ENCODE assay signal across 8 mouse cellular contexts in the genomic region with DNA sequence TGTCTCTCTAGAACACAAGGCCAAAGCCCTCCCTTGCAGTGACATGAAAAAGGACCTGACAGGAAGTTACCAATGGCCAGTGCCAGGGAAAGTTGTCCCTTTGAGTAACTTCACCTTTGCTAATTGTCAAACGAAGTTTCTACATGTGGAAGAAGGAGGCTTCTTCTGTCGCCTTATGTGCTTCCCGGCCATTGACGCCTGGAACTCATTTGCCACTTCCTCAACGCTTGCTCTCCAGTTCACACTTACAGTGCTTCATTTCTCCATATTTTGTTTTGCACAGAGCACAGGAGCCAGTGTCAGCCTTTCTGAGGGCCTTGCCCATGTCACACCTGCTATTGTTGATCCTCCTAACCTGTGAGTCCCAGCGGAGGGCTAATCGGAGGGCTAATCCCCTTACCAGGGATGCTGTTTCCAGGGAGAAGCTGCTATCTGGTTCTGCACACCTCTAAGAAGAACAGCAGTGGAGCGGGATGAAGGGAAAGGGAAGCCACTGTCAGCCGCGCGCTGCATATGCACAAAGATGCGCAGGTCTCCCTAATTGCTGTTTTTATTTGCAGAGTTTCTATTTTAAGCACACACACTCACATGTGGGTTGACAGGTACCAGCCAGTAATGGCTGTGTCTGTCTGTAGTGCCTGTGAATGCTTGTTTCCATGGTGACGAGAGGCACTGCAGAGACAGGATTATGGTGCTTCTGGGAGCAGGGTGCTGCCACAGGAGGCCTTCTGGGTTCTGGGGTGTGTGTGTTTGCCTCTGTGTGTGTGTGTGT.
DNase-seq lines count a peak whose midpoint lies in the region; ATAC-seq and TF ChIP-seq lines count a peak whose summit lies in the region.

No protein-coding gene starts in this region.

- H3K4me3 ChIP-seq in hindbrain, embryonic 14.5 days (replicated peaks; ENCODE audit: low read length), result no peak overlapping the region
- H3K4me3 ChIP-seq in midbrain, embryonic 15.5 days, result no peak overlapping the region
- H3K4me3 ChIP-seq in intestine, postnatal 0 days (ENCODE audit: low read depth, low read length), result no peak overlapping the region
- no peak overlapping the region for H3K4me3 ChIP-seq in heart, embryonic 11.5 days (ENCODE audit: low read depth, low read length)

- peak overlapping the region; percentile 2; the same call in 1 of the 2 replicates for H3K4me2 ChIP-seq in hindbrain, embryonic 14.5 days (replicated peaks)
- peak overlapping the region; percentile 26 for H3K4me2 ChIP-seq in midbrain, embryonic 15.5 days
- H3K4me2 ChIP-seq in intestine, postnatal 0 days (replicated peaks; ENCODE audit: low read depth), result no peak overlapping the region
- no peak overlapping the region for H3K4me2 ChIP-seq in heart, embryonic 11.5 days

- peak; percentile 8 for DNase-seq in ES-CJ7 (ENCODE audit: low read depth, low spot score)
- peak; percentile 64 for DNase-seq in embryo, embryonic 11 days
- peak; percentile 66 for DNase-seq in hindbrain, embryonic 14.5 days (ENCODE audit: low spot score)
- no peak for DNase-seq in cerebellum, adult 11-12 months

- peak; percentile 74 for ATAC-seq in hindbrain, embryonic 14.5 days (ENCODE audit: low FRiP score)
- peak; percentile 88 for ATAC-seq in midbrain, embryonic 15.5 days (replicated peaks)
- ATAC-seq in CD4-positive, CD25-positive, alpha-beta regulatory T cell, adult 4 months, result no peak
- ATAC-seq in intestine, postnatal 0 days, result no peak
- no peak for ATAC-seq in heart, embryonic 11.5 days (replicated peaks; ENCODE audit: insufficient number of reproducible peaks, low FRiP score, low TSS enrichment)

- no peaks in the 10 kb centered on the region for H3K27me3 ChIP-seq in hindbrain, embryonic 14.5 days (ENCODE audit: control insufficient read depth, insufficient read depth, low read length)
- no peaks in the 10 kb centered on the region for H3K27me3 ChIP-seq in midbrain, embryonic 15.5 days (replicated peaks)
- no peaks in the 10 kb centered on the region for H3K27me3 ChIP-seq in intestine, postnatal 0 days (replicated peaks; ENCODE audit: control insufficient read depth, insufficient read depth, low read length)
- no peaks in the 10 kb centered on the region for H3K27me3 ChIP-seq in heart, embryonic 11.5 days (ENCODE audit: control insufficient read depth, insufficient read depth, low read length)

- TF ChIP-seq CTCF in intestine, postnatal 0 days (IDR thresholded peaks at IDR 0.05; ENCODE audit: low read depth), result no peak

- peak overlapping the region; percentile 85 for H3K27ac ChIP-seq in hindbrain, embryonic 14.5 days
- peak overlapping the region; percentile 93 for H3K27ac ChIP-seq in midbrain, embryonic 15.5 days
- no peak overlapping the region for H3K27ac ChIP-seq in intestine, postnatal 0 days (ENCODE audit: low read depth, low read length)
- no peak overlapping the region for H3K27ac ChIP-seq in heart, embryonic 11.5 days (ENCODE audit: low read depth, low read length)

- H3K9ac ChIP-seq in hindbrain, embryonic 14.5 days, result peak overlapping the region; percentile 6; the same call in 1 of the 2 replicates
- H3K9ac ChIP-seq in midbrain, embryonic 15.5 days, result 0 out of 2 replicates have a peak overlapping the region, but pooled peaks have one; percentile 24
- H3K9ac ChIP-seq in intestine, postnatal 0 days (ENCODE audit: low read depth, low read length), result no peak overlapping the region
- no peak overlapping the region for H3K9ac ChIP-seq in heart, embryonic 11.5 days (ENCODE audit: low read depth, low read length)

- H3K9me3 ChIP-seq in hindbrain, embryonic 14.5 days (ENCODE audit: control insufficient read depth, low read length), result no peaks in the 10 kb centered on the region
- H3K9me3 ChIP-seq in midbrain, embryonic 15.5 days, result no peaks in the 10 kb centered on the region
- H3K9me3 ChIP-seq in intestine, postnatal 0 days (ENCODE audit: control insufficient read depth), result no peaks in the 10 kb centered on the region
- H3K9me3 ChIP-seq in heart, embryonic 11.5 days (replicated peaks; ENCODE audit: control insufficient read depth, low read length), result no peaks in the 10 kb centered on the region

- H3K4me1 ChIP-seq in hindbrain, embryonic 14.5 days (replicated peaks; ENCODE audit: control insufficient read depth, insufficient read depth, low read length), result peaks cover 80% of the 10 kb centered on the region
- H3K4me1 ChIP-seq in midbrain, embryonic 15.5 days, result peaks cover 80% of the 10 kb centered on the region
- no peaks in the 10 kb centered on the region for H3K4me1 ChIP-seq in intestine, postnatal 0 days (replicated peaks; ENCODE audit: control insufficient read depth, insufficient read depth, low read length)
- no peaks in the 10 kb centered on the region for H3K4me1 ChIP-seq in heart, embryonic 11.5 days (ENCODE audit: control insufficient read depth, insufficient read depth, low read length)

- WGBS in hindbrain, embryonic 14.5 days, result 39% methylated on average over 13 of the region's 13 CpGs
- 30% methylated on average over 13 of the region's 13 CpGs for WGBS in midbrain, embryonic 15.5 days
- 52% methylated on average over 13 of the region's 13 CpGs for WGBS in intestine, postnatal 0 days
- 56% methylated on average over 13 of the region's 13 CpGs for WGBS in heart, embryonic 11.5 days (ENCODE audit: insufficient replicate concordance)

- no peaks in the 10 kb centered on the region for H3K36me3 ChIP-seq in hindbrain, embryonic 14.5 days (replicated peaks; ENCODE audit: control insufficient read depth, insufficient read depth)
- H3K36me3 ChIP-seq in midbrain, embryonic 15.5 days (replicated peaks), result no peaks in the 10 kb centered on the region
- no peaks in the 10 kb centered on the region for H3K36me3 ChIP-seq in intestine, postnatal 0 days (ENCODE audit: control insufficient read depth, insufficient read depth)
- H3K36me3 ChIP-seq in heart, embryonic 11.5 days (ENCODE audit: control insufficient read depth, insufficient read depth, low read length), result no peaks in the 10 kb centered on the region

Comparison
In these comparisons a context has a peak if more than half of its experiments do, and no peak if none do; other contexts are left out.
1. ATAC-seq: peak in hindbrain, embryonic 14.5 days (single experiment) and midbrain, embryonic 15.5 days (single experiment); none in CD4-positive, CD25-positive, alpha-beta regulatory T cell, adult 4 months (single experiment), intestine, postnatal 0 days (single experiment) and heart, embryonic 11.5 days (single experiment).
2. H3K27ac ChIP-seq: peak in hindbrain, embryonic 14.5 days (single experiment) and midbrain, embryonic 15.5 days (single experiment); none in intestine, postnatal 0 days (single experiment) and heart, embryonic 11.5 days (single experiment).
3. H3K4me2 ChIP-seq: peak in hindbrain, embryonic 14.5 days (single experiment) and midbrain, embryonic 15.5 days (single experiment); none in intestine, postnatal 0 days (single experiment) and heart, embryonic 11.5 days (single experiment).
4. H3K9ac ChIP-seq: peak in hindbrain, embryonic 14.5 days (single experiment) and midbrain, embryonic 15.5 days (single experiment); none in intestine, postnatal 0 days (single experiment) and heart, embryonic 11.5 days (single experiment).